Mouse (Mus musculus): ENCODE results near the gene Eef1a1. TPM values are rescaled to one million over a fixed set of nuclear protein-coding genes. Genes with fewer than 3 reads are reported as not detected.
"Not testable (repeated sequence)": the region's sequence is repeated elsewhere in the genome, so short reads cannot be mapped to it uniquely, and the experiment has no call there.

Eef1a1 gene
- polyA plus RNA-seq, 2 experiments = 6,070 to 9,083 TPM

GRCm38 (mm10) chr9:78525451-78526135, 36.6 kb upstream of the Eef1a1 start:
- no peak for TF ChIP-seq POLR2A (IDR thresholded peaks at IDR 0.05; ENCODE audit: borderline replicate concordance, extremely low read depth, insufficient read depth, insufficient read length)

GRCm38 (mm10) chr9:78521689-78522088, 32.7 kb upstream of the Eef1a1 start:
- TF ChIP-seq POLR2A (IDR thresholded peaks at IDR 0.05; ENCODE audit: borderline replicate concordance, extremely low read depth, insufficient read depth, insufficient read length) = no peak
- Histone ChIP-seq H3K9ac (ENCODE audit: low read depth, low read length, severe bottlenecking) (0 out of 2 replicates have a peak overlapping the region, but pooled peaks have one; percentile 58), H3K4me2 (replicated peaks; ENCODE audit: low read depth, low read length, severe bottlenecking) (peak overlapping the region; percentile 88), H3K4me3 (replicated peaks; ENCODE audit: low read length) (peak overlapping the region; percentile 39; the same call in 1 of the 2 replicates), H3K9me3 (ENCODE audit: control insufficient read depth, low read length) (no peaks in the 10 kb centered on the region), H3K36me3 (ENCODE audit: control insufficient read depth, insufficient read depth, low read length) (no peaks in the 10 kb centered on the region), H3K27me3 (ENCODE audit: control insufficient read depth, insufficient read depth, low read length) (no peaks in the 10 kb centered on the region), H3K27ac (replicated peaks; ENCODE audit: low read depth, low read length) (no peak overlapping the region), H3K4me1 (ENCODE audit: control insufficient read depth, insufficient read depth, low read length) (peaks cover 16% of the 10 kb centered on the region)
- ATAC-seq (ENCODE audit: low FRiP score, low read depth) (no peak), DNase-seq (ENCODE audit: low spot score) (no peak)
- 33% methylated on average over 14 of the region's 14 CpGs for WGBS

More at GRCm38 (mm10) chr9:78525451-78526135, 36.6 kb upstream of the Eef1a1 start:
- Histone ChIP-seq H3K4me1 (ENCODE audit: control insufficient read depth, insufficient read depth, low read length) (peaks cover 10% of the 10 kb centered on the region), H3K9me3 (ENCODE audit: control insufficient read depth, low read length) (no peaks in the 10 kb centered on the region), H3K4me3 (replicated peaks; ENCODE audit: low read length) (no peak overlapping the region), H3K9ac (ENCODE audit: low read depth, low read length, severe bottlenecking) (no peak overlapping the region), H3K4me2 (replicated peaks; ENCODE audit: low read depth, low read length, severe bottlenecking) (no peak overlapping the region), H3K27ac (replicated peaks; ENCODE audit: low read depth, low read length) (no peak overlapping the region), H3K36me3 (ENCODE audit: control insufficient read depth, insufficient read depth, low read length) (no peaks in the 10 kb centered on the region), H3K27me3 (ENCODE audit: control insufficient read depth, insufficient read depth, low read length) (no peaks in the 10 kb centered on the region)
- ATAC-seq (ENCODE audit: low FRiP score, low read depth) (no peak), DNase-seq (ENCODE audit: low spot score) (no peak)
- 93% methylated on average over 17 of the region's 17 CpGs for WGBS

GRCm38 (mm10) chr9:78520780-78521601, 32.0 kb upstream of the Eef1a1 start:
- Histone ChIP-seq H3K9ac (ENCODE audit: low read depth, low read length, severe bottlenecking) (peak overlapping the region; percentile 58), H3K4me1 (ENCODE audit: control insufficient read depth, insufficient read depth, low read length) (peaks cover 16% of the 10 kb centered on the region), H3K27me3 (ENCODE audit: control insufficient read depth, insufficient read depth, low read length) (no peaks in the 10 kb centered on the region), H3K9me3 (ENCODE audit: control insufficient read depth, low read length) (no peaks in the 10 kb centered on the region), H3K4me3 (replicated peaks; ENCODE audit: low read length) (peak overlapping the region; percentile 39), H3K36me3 (ENCODE audit: control insufficient read depth, insufficient read depth, low read length) (no peaks in the 10 kb centered on the region), H3K27ac (replicated peaks; ENCODE audit: low read depth, low read length) (no peak overlapping the region), H3K4me2 (replicated peaks; ENCODE audit: low read depth, low read length, severe bottlenecking) (peak overlapping the region; percentile 88)
- DNase-seq (ENCODE audit: low spot score) (peak; percentile 51), ATAC-seq (ENCODE audit: low FRiP score, low read depth) (peak; percentile 53)
- 2% methylated on average over 40 of the region's 40 CpGs for WGBS
- TF ChIP-seq POLR2A (IDR thresholded peaks at IDR 0.05; ENCODE audit: borderline replicate concordance, extremely low read depth, insufficient read depth, insufficient read length) = no peak

- Histone ChIP-seq H3K4me2 (replicated peaks; ENCODE audit: low read depth, low read length, severe bottlenecking) (peak overlapping the region; percentile 88), H3K4me3 (replicated peaks; ENCODE audit: low read length) (peak overlapping the region; percentile 39), H3K27me3 (ENCODE audit: control insufficient read depth, insufficient read depth, low read length) (no peaks in the 10 kb centered on the region), H3K27ac (replicated peaks; ENCODE audit: low read depth, low read length) (0 out of 2 replicates have a peak overlapping the region, but pooled peaks have one; percentile 3), H3K9ac (ENCODE audit: low read depth, low read length, severe bottlenecking) (peak overlapping the region; percentile 58), H3K4me1 (ENCODE audit: control insufficient read depth, insufficient read depth, low read length) (peaks cover 16% of the 10 kb centered on the region), H3K36me3 (ENCODE audit: control insufficient read depth, insufficient read depth, low read length) (no peaks in the 10 kb centered on the region), H3K9me3 (ENCODE audit: control insufficient read depth, low read length) (no peaks in the 10 kb centered on the region)
- TF ChIP-seq POLR2A (IDR thresholded peaks at IDR 0.05; ENCODE audit: borderline replicate concordance, extremely low read depth, insufficient read depth, insufficient read length) = no peak
- DNase-seq (ENCODE audit: low spot score) (peak; percentile 58), ATAC-seq (ENCODE audit: low FRiP score, low read depth) (peak; percentile 75)
- WGBS = 4% methylated on average over 15 of the region's 15 CpGs
Measured at GRCm38 (mm10) chr9:78520127-78520779, 31.3 kb upstream of the Eef1a1 start.

- not testable (repeated sequence) for H3K36me3 ChIP-seq (ENCODE audit: control insufficient read depth, insufficient read depth, low read length); H3K9me3 ChIP-seq (ENCODE audit: control insufficient read depth, low read length); H3K4me3 ChIP-seq (replicated peaks; ENCODE audit: low read length); H3K9ac ChIP-seq (ENCODE audit: low read depth, low read length, severe bottlenecking); H3K4me2 ChIP-seq (replicated peaks; ENCODE audit: low read depth, low read length, severe bottlenecking); ATAC-seq (ENCODE audit: low FRiP score, low read depth); H3K27me3 ChIP-seq (ENCODE audit: control insufficient read depth, insufficient read depth, low read length); H3K27ac ChIP-seq (replicated peaks; ENCODE audit: low read depth, low read length); DNase-seq (ENCODE audit: low spot score)
- 43% methylated on average over 3 of the region's 3 CpGs for WGBS
- peaks cover 16% of the 10 kb centered on the region for H3K4me1 ChIP-seq (ENCODE audit: control insufficient read depth, insufficient read depth, low read length)
Measured at GRCm38 (mm10) chr9:78517237-78517636, 28.3 kb upstream of the Eef1a1 start.
